Mouse (Mus musculus) lung, postnatal 10 days (tissue): ENCODE measurements at regions not wholly inside any gene's neighbourhood (a gene's known extent, or its start where the extent isn't known, plus 50 kb on each side); places are given as distances from the start of the nearest gene placed in this dataset.

Source experiments
- DNase-seq: peaks from one replicate; pipeline ENCODE4 v3.0.0; 2021

DNA sequence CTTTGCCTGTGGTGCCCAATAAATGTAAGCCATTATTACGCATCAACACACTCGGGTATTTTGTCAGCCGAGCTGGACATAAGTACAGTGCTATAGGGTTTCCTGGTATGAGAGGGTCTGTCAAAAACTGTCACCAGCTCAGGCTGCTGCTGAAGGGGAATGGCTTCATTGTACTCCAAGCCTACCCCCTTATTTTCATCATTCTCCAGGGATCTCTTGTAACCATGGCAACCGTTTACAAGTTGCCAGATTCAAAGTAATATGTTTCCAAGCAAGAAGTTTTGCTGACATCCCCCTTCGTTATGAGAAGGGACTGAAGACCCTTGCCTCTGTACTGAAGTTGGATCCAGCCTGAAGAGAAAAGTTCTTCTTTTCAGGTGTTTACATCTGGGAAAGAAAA, 410.3 kb upstream of the Kdm8 start:
- no peak for DNase-seq

DNA sequence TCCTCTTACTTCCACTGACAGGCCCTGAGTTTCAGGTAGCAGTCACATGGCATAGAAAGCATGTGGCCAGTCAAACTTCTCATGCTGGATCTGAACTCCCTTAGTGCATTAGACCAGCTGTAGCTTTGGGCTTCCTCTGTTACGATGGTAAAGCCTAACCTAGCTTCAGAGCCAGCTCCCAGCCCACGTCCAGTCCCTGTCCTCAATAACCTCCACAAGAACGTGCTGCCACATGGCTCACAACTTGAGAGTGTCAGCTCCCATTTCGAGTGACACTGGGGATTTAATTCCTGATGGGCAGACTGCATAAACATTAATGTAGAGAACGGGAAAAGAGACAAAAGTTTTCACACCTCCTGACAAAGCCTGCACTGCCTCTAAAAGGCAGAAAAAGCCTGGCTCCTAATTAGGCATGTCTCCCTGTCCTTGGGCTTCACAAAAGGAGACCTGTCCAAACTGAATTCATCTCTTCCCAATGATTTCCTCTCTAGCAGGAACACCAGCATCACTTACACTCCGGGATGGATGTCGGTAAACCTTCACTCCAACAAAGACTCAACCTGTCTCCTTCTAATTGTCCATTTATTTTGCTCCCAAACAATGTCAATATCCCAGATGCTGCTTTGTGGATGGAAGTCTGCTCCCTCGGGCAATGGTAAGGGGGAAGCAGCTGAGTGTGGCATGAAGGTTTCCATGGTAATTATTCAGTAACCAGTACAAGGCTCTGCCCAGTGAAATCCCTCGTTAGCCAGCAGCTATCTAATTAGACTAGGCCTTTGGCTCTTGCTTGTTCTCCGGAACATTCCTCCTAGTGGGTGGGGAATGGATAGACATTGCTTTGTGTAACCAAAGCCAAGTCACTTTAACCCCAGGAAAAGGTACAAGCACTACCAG, 408.1 kb upstream of the Kdm8 start:
- no peak for DNase-seq

DNA sequence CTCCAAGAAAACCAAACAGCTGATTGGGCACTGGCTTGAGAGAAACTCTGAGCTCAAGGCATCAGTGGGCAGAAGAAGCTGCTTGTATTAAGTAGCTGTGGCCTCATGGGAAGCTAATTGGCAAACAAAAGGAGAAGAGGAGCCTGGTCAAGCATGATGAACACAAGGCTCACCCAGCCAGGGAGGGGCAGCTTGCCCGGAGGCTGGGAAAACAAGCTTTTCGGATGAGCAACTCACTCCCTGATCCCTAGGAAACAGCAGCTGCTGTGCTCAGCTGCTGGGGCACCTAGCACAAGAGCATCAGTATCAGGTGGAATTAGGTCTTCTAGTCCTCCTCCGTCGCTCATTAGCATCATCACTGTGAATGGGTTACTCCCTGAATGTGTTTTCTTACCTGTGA, 405.6 kb upstream of the Kdm8 start:
- DNase-seq, result no peak

DNA sequence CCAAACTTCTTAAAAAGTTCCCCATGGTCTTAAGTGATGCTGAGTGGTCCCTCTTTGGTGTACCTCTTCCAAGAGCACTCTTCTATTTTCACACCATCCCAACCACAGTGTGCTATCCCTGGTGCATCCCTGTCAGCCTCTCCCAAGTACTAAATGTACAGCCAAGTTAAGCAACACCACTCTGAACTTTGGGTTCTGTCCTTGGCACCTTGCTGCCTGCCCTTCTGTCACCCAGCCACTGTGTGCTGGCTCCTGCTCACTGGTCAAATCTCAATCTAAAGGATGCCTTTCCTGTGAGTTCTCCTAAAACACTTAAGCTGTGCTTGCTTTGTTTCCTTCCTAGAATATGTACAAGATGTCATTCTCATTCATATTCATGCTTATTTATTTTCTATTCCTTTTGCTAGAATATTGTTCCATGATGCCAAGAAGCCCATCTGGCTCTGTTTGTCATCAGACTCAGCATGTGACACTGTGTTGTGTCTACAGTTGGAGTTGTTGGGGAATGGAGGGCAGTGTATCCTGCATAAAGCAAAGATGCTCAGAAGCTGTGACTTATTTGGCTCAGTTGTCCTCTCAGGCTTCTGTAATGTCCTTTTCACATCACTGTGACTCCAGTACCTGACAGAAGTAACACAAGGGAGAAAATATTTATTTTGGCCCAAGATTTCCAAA, 388.4 kb upstream of the Kdm8 start:
- DNase-seq, result no peak

DNA sequence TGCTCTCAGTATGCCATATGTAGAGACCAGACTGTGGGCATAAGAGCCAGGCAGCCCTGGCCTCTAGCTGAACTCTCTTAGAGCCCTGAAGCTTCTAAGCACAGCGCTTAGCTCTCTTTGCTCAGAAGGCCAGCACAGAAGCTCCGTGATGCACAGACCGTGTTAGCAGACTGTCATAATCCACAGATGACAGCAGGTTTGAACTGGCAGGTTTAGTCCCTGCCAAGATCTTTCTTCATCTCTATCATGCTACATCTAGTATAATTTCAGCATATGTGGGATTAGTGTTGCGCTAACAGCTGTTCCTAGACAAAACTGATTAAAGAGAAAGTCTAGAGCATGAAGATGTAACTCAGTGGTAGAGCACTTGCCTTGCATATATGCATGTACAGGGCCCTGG, 342.0 kb upstream of the Kdm8 start:
- DNase-seq, result no peak

GRCm38 (mm10) chr7:125104011-125104410, 340.5 kb upstream of the Kdm8 start:
- DNase-seq, result no peak

DNA sequence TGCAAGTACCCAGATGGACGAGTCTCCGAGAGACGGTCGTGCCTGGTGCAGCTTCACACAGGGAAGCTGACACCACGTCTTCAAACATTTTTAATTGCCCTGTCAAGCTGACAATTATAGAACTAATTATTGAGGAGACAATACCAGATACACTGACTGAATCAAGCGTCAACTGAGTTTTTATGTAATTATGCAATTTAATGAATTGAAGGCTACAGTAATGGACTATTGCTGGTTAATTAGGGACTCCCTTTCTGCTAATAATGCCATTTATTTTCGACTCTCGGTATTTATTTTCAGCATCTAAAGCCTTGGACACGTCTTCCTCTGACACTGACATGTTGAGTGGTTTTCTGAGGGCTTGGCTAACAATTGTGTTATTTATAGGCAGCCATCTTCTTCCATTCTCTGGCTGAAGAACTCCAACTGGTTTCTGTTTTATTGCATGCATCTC, 331.6 kb upstream of the Kdm8 start:
- DNase-seq, result no peak

GRCm38 (mm10) chr7:125115322-125115996, 329.0 kb upstream of the Kdm8 start:
- DNase-seq, result no peak

DNA sequence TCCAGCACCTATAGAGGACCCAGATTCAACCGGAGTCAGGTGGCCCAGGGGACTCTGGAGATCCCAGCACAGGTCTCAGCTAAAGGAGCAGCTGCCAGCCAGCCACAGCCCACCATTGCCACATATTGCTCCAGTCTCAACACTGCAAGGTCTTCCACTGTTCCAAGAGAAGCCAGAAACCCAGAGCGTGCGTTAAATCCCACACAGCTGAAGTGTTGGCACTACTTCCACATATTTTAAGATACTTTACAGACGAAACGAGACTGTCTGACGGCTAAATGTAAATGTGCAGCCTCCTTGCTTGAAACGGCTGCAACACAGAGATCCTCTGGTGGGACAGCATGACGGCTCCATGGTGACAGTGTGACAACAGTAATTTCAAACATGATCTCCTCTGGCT, 327.3 kb upstream of the Kdm8 start:
- DNase-seq, result no peak

GRCm38 (mm10) chr7:125129187-125129586, 315.3 kb upstream of the Kdm8 start:
- no peak for DNase-seq

DNA sequence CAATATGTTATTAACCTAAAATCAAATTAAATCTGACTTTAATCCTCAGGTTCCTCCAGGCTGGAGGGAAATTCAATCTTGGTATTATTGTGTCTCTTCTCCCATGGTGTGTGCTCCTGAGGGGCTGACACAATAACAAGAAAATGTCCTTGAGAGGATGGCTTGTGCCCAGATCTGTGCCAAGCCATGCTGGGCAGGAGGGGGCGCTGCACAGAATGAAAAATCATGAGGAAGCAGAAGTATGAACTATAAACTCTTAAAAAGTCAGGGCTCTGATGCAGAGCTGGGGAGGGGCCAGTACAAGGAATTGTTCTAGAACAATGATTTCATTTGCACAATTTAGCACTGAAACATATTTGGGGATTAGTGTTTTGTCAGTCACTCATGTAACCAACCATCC, 312.5 kb upstream of the Kdm8 start:
- DNase-seq, result no peak

DNA sequence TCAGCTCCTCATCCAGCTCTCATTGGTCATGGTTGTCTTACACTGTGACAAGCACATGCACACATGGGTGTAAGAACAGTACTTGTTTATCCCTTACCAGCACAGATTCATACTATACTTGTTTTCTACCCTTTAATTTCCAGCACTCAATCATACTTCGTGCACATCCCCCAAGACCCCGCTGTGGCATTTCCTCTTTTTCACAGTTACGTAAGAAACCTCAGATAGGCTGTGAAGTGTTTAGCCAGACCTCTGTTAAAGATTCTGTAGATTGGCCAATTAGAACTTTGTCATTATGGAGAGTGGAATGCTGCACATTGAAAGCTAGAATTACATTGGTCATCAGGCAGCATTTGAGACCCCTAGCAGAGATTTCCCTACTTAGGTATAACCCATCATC, 305.9 kb upstream of the Kdm8 start:
- no peak for DNase-seq

DNA sequence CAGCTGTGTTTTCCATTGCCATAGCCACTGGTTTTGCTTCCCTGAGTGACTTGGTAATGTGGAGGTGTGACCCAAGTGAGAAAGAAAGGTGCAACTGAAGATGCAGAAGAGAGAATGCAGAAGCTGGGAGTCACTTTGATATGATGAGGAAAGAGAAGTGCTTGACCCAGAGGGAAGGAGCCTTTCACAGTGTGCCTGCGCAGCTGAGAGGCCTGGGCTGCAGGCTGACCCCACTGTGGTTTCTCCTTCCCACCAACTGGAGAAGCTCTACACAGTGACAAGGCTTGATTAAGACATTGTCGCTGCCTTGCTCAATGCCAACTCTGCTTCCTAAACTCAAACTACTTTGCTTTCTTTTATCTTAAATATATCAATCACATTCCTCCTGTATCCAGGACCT, 305.3 kb upstream of the Kdm8 start:
- DNase-seq, result no peak

- DNase-seq, result no peak
Measured at GRCm38 (mm10) chr7:125140854-125141253, 303.6 kb upstream of the Kdm8 start.

DNA sequence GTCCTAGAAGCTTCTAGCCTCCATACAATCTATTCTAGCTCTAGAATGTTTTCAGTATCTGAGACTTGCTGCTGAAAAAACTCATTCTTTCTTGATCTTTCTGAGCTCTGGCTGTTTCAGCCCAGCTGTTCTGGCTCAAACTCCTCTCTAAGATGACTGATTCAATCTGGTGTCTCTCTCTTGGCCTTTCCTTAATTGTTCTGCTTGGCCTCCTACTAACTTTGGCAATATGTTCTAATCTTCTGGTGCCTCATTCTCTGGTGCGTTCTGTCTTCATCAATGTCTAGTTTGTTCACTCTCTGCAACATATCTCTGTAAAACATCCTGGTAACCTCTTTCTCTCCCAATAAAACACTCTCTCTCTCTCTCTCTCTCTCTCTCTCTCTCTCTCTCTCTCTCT, 302.6 kb upstream of the Kdm8 start:
- DNase-seq, result peak; percentile 20

GRCm38 (mm10) chr7:125146025-125146424, 298.5 kb upstream of the Kdm8 start:
- DNase-seq, result no peak

DNA sequence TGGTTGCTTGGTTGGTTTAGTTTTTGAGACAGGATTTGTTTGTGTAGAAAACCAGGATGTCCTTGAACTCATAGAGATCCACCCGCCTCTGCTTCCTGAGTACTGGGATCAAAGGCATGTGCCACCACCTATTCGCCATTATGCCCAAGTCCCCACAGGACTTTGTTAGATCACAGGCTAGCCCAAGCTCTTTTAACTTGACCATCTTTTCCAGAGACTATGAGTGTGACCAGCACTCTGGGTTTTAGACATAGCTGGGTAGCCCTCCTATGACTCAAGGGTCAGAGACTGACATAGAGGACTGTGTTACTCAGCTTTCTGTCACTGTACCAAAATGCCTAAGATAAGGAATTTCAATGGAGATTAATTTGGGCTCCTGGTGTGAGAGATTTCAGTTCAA, 295.3 kb upstream of the Kdm8 start:
- no peak for DNase-seq

- peak; percentile 5 for DNase-seq
Measured at GRCm38 (mm10) chr7:125149740-125150139, 294.7 kb upstream of the Kdm8 start.

DNA sequence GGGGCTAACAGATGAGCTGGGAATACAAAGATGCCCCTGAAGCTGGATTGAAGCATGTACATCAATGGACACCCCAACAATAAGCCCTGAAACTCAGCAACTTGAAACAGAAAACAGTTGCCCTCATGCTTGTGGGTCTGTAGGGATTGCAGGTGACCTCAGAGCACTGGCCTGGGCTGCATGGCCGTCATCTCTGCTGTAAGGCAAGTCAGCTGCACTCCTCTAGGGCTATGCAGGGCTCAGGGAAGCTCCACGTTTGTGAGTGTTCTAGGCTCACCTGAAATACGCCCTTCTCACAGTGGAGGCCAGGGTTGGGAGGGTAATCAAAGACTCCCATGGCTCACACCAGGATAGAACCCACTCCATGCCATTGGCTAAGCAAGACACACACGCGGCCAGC, 292.2 kb upstream of the Kdm8 start:
- no peak for DNase-seq

- no peak for DNase-seq
Measured at GRCm38 (mm10) chr7:125155291-125155690, 289.2 kb upstream of the Kdm8 start.

- no peak for DNase-seq
Measured at GRCm38 (mm10) chr7:125166881-125167351, 277.6 kb upstream of the Kdm8 start.

DNA sequence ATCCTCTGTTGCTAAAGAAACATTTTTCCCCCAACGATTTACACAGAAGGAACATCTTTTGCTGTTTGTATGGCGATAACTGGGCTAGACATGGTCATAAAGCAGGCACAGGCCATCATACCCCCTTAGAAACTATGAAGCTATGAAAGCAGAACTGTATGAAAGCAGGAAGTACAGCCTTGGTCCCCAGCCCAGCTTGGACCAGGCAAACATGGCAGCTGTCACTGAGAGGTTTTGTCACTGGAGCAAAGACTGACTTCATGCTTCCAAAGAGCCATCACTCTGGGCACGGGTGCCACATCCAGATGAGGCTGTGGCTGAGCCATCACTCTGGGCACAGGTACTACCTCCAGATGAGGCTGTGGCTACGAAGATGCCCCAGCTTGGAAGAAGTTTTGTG, 276.8 kb upstream of the Kdm8 start:
- DNase-seq, result no peak

GRCm38 (mm10) chr7:125181548-125181947, 262.9 kb upstream of the Kdm8 start:
- DNase-seq, result no peak

DNA sequence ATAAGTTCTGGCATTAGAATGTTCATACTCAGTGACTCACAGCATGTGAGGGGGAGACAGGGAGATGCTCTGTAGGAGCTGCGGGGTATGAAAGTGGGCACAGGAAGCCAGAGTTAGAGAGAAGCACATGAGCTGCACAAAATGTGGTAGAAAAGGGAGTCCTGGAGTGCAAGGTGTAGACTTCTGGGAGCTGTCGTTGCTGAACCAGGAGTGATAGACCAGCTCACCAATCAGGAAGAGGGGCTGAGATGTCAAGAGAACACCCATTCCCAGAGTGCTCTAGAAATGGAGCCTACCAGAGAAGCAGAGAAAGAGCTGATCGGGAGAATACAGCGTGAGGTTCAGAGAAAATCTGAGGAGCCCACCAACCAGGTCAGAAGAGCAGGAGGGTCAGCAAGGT, 262.2 kb upstream of the Kdm8 start:
- no peak for DNase-seq
